Mouse (Mus musculus) forebrain, postnatal 0 days (tissue): ENCODE results near the gene Zfp563. TPM values are rescaled to one million over a fixed set of nuclear protein-coding genes. Genes with fewer than 3 reads are reported as not detected.

ENCODE experiments used
- ATAC-seq: fragments of 200-750 bp; cut with Nextera tagmentation; 2 replicates; pipeline ENCODE4 v1.8.0; 2017; ENCODE audit warnings: mild to moderate bottlenecking, moderate library complexity
- DNase-seq: peaks from one replicate; pipeline ENCODE4 v3.0.0-alpha.2; 2015
- H3K27ac ChIP-seq: fragments of 300-500 bp; sonication (generic); 2 replicates; pipeline ENCODE4 v1.5.1; 2014; ENCODE audit warnings: low read depth, mild to moderate bottlenecking, antibody characterized with exemption, low read length, moderate library complexity, mixed read lengths
- H3K27me3 ChIP-seq: fragments of 300-500 bp; sonication (generic); 2 replicates; pipeline ENCODE4 v1.6.1; 2014; ENCODE audit warnings: mild to moderate bottlenecking, low read length, mixed read lengths; ENCODE audit not compliant: insufficient read depth
- H3K36me3 ChIP-seq: fragments of 300-500 bp; sonication (generic); 2 replicates; pipeline ENCODE4 v1.6.1; 2014; ENCODE audit warnings: mild to moderate bottlenecking, moderate library complexity; ENCODE audit not compliant: insufficient read depth
- H3K4me1 ChIP-seq: fragments of 300-500 bp; sonication (generic); 2 replicates; pipeline ENCODE4 v1.6.1; 2014; ENCODE audit warnings: antibody characterized with exemption; ENCODE audit not compliant: insufficient read depth
- H3K4me2 ChIP-seq: fragments of 300-500 bp; sonication (generic); 2 replicates; pipeline ENCODE4 v1.6.1; 2014; ENCODE audit warnings: low read depth, mild to moderate bottlenecking, moderate library complexity
- H3K4me3 ChIP-seq: fragments of 300-500 bp; sonication (generic); 2 replicates; pipeline ENCODE4 v1.5.1; 2014; ENCODE audit warnings: low read depth, low read length, mixed read lengths
- H3K9ac ChIP-seq: fragments of 300-500 bp; sonication (generic); 2 replicates; pipeline ENCODE4 v1.6.1; 2014; ENCODE audit warnings: mild to moderate bottlenecking
- H3K9me3 ChIP-seq: fragments of 300-500 bp; sonication (generic); 2 replicates; pipeline ENCODE4 v1.6.1; 2016; ENCODE audit warnings: low read length
- CTCF ChIP-seq: sonication (generic); IDR thresholded peaks from 2 replicates; pipeline ENCODE4 v1.5.1; 2016; ENCODE audit warnings: antibody characterized with exemption, control low read depth, low read depth
- WGBS: fragments of 180-500 bp; shearing (Covaris S2); extraction: QIAGEN DNeasy Blood & Tissue Kit; methylation state at CpG from one replicate; pipeline ENCODE4 v1.1.7; 2014; 5-methylcytosine and 5-hydroxymethylcytosine counted together
- polyA plus RNA-seq: library from polyadenylated mRNA; unstranded; fragments of >200 nt; fragmentation: Nextera tagmentation; extraction: Ambion mirVana; gene quantifications from 2 replicates; pipeline ENCODE4 v1.2.1, GENCODE M21; 2015
- total RNA-seq: library from RNA; depleted of rRNA; stranded (reverse); fragments of >200 nt; gene quantifications from 2 replicates; pipeline ENCODE4 v1.2.3, GENCODE M21; 2014; rRNA removed

The Zfp563 gene
- total and polyA plus RNA-seq, 2 experiments from 2014 or later = 11.0 to 30.6 TPM

GRCm38 (mm10) chr17:33097396-33097795 is 8.3 kb downstream of the Zfp563 start:
- 86% methylated on average over 2 of the region's 2 CpGs for WGBS
- no peak for TF ChIP-seq CTCF
- H3K4me1 ChIP-seq = peaks cover 12% of the 10 kb centered on the region; the same call in 1 of the 2 replicates
- 0 out of 2 replicates have a peak, but pooled peaks cover 5% of the 10 kb centered on the region for H3K36me3 ChIP-seq
- no peak overlapping the region for H3K4me2 ChIP-seq
- ATAC-seq = no peak
- H3K27ac ChIP-seq = no peak overlapping the region
- no peaks in the 10 kb centered on the region for H3K27me3 ChIP-seq
- DNase-seq = no peak
- no peaks in the 10 kb centered on the region for H3K9me3 ChIP-seq
- no peak overlapping the region for H3K9ac ChIP-seq
- H3K4me3 ChIP-seq = no peak overlapping the region

GRCm38 (mm10) chr17:33124546-33124945 is 35.4 kb downstream of the Zfp563 start:
- Histone ChIP-seq H3K27me3 (no peaks in the 10 kb centered on the region), H3K9me3 (no peaks in the 10 kb centered on the region), H3K4me1 (no peaks in the 10 kb centered on the region), H3K4me2 (no peak overlapping the region), H3K4me3 (no peak overlapping the region), H3K9ac (no peak overlapping the region), H3K27ac (no peak overlapping the region), H3K36me3 (no peaks in the 10 kb centered on the region)
- DNase-seq = no peak
- TF ChIP-seq CTCF = no peak
- ATAC-seq = no peak

- Histone ChIP-seq H3K9ac (no peak overlapping the region), H3K4me2 (no peak overlapping the region), H3K27me3 (no peaks in the 10 kb centered on the region), H3K27ac (no peak overlapping the region), H3K36me3 (no peaks in the 10 kb centered on the region), H3K4me3 (no peak overlapping the region), H3K9me3 (no peaks in the 10 kb centered on the region), H3K4me1 (no peaks in the 10 kb centered on the region)
- 71% methylated on average over 2 of the region's 2 CpGs for WGBS
- DNase-seq = no peak
- no peak for TF ChIP-seq CTCF
- no peak for ATAC-seq
Measured at GRCm38 (mm10) chr17:33126257-33126656, 37.1 kb downstream of the Zfp563 start.

GRCm38 (mm10) chr17:33139261-33139820 is 50.2 kb downstream of the Zfp563 start, which contains the start of gene Morc2b:
TSS of gene Morc2b (minus strand) at chr17:33139683.
- Histone ChIP-seq H3K27ac (no peak within 1 kb of the TSS), H3K4me3 (no peak within 1 kb of the TSS)

More at GRCm38 (mm10) chr17:33139261-33139820, 50.2 kb downstream of the Zfp563 start, which contains the start of gene Morc2b:
- H3K27me3 ChIP-seq = no peaks in the 10 kb centered on the region
- no peak for DNase-seq
- H3K9me3 ChIP-seq = peaks cover 4% of the 10 kb centered on the region; the same call in 1 of the 2 replicates
- ATAC-seq = no peak
- H3K36me3 ChIP-seq = no peaks in the 10 kb centered on the region
- 83% methylated on average over 18 of the region's 18 CpGs for WGBS
- no peak within 1 kb of the TSS for H3K9ac ChIP-seq
- TF ChIP-seq CTCF = no peak
- H3K4me2 ChIP-seq = no peak within 1 kb of the TSS
- H3K4me1 ChIP-seq = no peaks in the 10 kb centered on the region

Other genes with a start within 250 kb of the Zfp563 start
- 9.1 and 9.3 TPM in 2 replicates for gene Zfp870, start 197.7 kb upstream of the Zfp563 start, total RNA-seq
- 4.4 and 5.2 TPM in 2 replicates for gene Zfp870, start 197.7 kb upstream of the Zfp563 start, polyA plus RNA-seq
- gene Cyp4f14, start 172.0 kb upstream of the Zfp563 start, total RNA-seq = 0.31 and 0.62 TPM in 2 replicates
- 0.38 and 0.48 TPM in 2 replicates for gene Cyp4f14, start 172.0 kb upstream of the Zfp563 start, polyA plus RNA-seq
- gene Cyp4f13, start 141.9 kb upstream of the Zfp563 start, total RNA-seq = 6.9 and 7.1 TPM in 2 replicates
- 6.9 and 7.8 TPM in 2 replicates for gene Cyp4f13, start 141.9 kb upstream of the Zfp563 start, polyA plus RNA-seq
- 6.9 and 10.1 TPM in 2 replicates for gene Zfp472, start 123.5 kb upstream of the Zfp563 start, total RNA-seq
- 6.8 and 7.5 TPM in 2 replicates for gene Zfp472, start 123.5 kb upstream of the Zfp563 start, polyA plus RNA-seq
- gene Zfp952, start 96.2 kb upstream of the Zfp563 start, total RNA-seq = 19.3 and 19.7 TPM in 2 replicates
- gene Zfp952, start 96.2 kb upstream of the Zfp563 start, polyA plus RNA-seq = 9.0 and 12.3 TPM in 2 replicates
- 24.3 and 28.5 TPM in 2 replicates for gene Zfp763, start 55.9 kb upstream of the Zfp563 start, total RNA-seq
- 15.4 and 19.9 TPM in 2 replicates for gene Zfp763, start 55.9 kb upstream of the Zfp563 start, polyA plus RNA-seq
- gene 4921501E09Rik, start 21.3 kb upstream of the Zfp563 start, total RNA-seq = not detected in 2 replicates
- gene 4921501E09Rik, start 21.3 kb upstream of the Zfp563 start, polyA plus RNA-seq = not detected in 2 replicates
- gene Morc2b, start 50.4 kb downstream of the Zfp563 start, total RNA-seq = 0.15 and 0.90 TPM in 2 replicates
- gene Morc2b, start 50.4 kb downstream of the Zfp563 start, polyA plus RNA-seq = 0.07 and 0.20 TPM in 2 replicates
- gene Olfr55, start 79.1 kb downstream of the Zfp563 start, total RNA-seq = not detected in 2 replicates
- not detected in 2 replicates for gene Olfr55, start 79.1 kb downstream of the Zfp563 start, polyA plus RNA-seq
- gene Olfr239, start 102.0 kb downstream of the Zfp563 start, total RNA-seq = not detected in 2 replicates
- gene Olfr239, start 102.0 kb downstream of the Zfp563 start, polyA plus RNA-seq = not detected in 2 replicates
- gene Olfr1564, start 132.4 kb downstream of the Zfp563 start, total RNA-seq = 0.23 TPM in 1 of 2 replicates, not detected in the other
- gene Olfr1564, start 132.4 kb downstream of the Zfp563 start, polyA plus RNA-seq = not detected in 2 replicates
- 29.3 and 29.6 TPM in 2 replicates for gene Zfp955a, start 165.8 kb downstream of the Zfp563 start, total RNA-seq
- 18.5 and 19.7 TPM in 2 replicates for gene Zfp955a, start 165.8 kb downstream of the Zfp563 start, polyA plus RNA-seq
- not detected in 2 replicates for gene Olfr63, start 175.4 kb downstream of the Zfp563 start, total RNA-seq
- gene Olfr63, start 175.4 kb downstream of the Zfp563 start, polyA plus RNA-seq = 0.01 and 0.02 TPM in 2 replicates
- 25.3 and 33.4 TPM in 2 replicates for gene Zfp955b, start 200.2 kb downstream of the Zfp563 start, total RNA-seq
- 12.7 and 14.0 TPM in 2 replicates for gene Zfp955b, start 200.2 kb downstream of the Zfp563 start, polyA plus RNA-seq